Mouse (Mus musculus) heart, postnatal 25 days (tissue): ENCODE measurements at regions not wholly inside any gene's neighbourhood (a gene's known extent, or its start where the extent isn't known, plus 50 kb on each side); places are given as distances from the start of the nearest gene placed in this dataset.
A peak's percentile ranks its signal among the peaks of the same experiment; 100 is the strongest.

Experiments
- DNase-seq: peaks from one replicate; pipeline ENCODE4 v3.0.0; 2022; ENCODE audit warnings: low spot score
- intact Hi-C: fragments of 180-260 bp; cut with DNase I; formaldehyde crosslinking; loops from one replicate; pipeline ENCODE4 v1.15.1; 2025

- intact Hi-C loops: no loop called here
Measured at GRCm38 (mm10) chr11:79881812-79882211, 80.4 kb downstream of the Utp6 start.

GRCm38 (mm10) chr11:79878091-79878490, 84.1 kb downstream of the Utp6 start:
- intact Hi-C loops: no loop called here
- peak; percentile 47 for DNase-seq

More at GRCm38 (mm10) chr11:79881812-79882211, 80.4 kb downstream of the Utp6 start:
- no peak for DNase-seq

GRCm38 (mm10) chr11:79877184-79877745, 84.9 kb downstream of the Utp6 start:
- no peak for DNase-seq
- intact Hi-C loops: no loop called here

GRCm38 (mm10) chr11:79871783-79872628, 90.2 kb downstream of the Utp6 start:
- intact Hi-C loops: no loop called here
- DNase-seq: no peak

- intact Hi-C loops: no loop called here
- no peak for DNase-seq
Measured at GRCm38 (mm10) chr11:79870189-79870588, 92.0 kb downstream of the Utp6 start.

- no peak for DNase-seq
- intact Hi-C loops: no loop called here
Measured at GRCm38 (mm10) chr11:79869009-79869408, 93.2 kb downstream of the Utp6 start.

- DNase-seq: no peak
- intact Hi-C loops: no loop called here
Measured at GRCm38 (mm10) chr11:79864836-79865235, 97.4 kb downstream of the Utp6 start.

GRCm38 (mm10) chr11:79863487-79864175, 98.6 kb downstream of the Utp6 start:
- intact Hi-C loops: no loop called here
- no peak for DNase-seq

- intact Hi-C loops: no loop called here
- no peak for DNase-seq
Measured at GRCm38 (mm10) chr11:79860611-79861067, 101.6 kb downstream of the Utp6 start.

- intact Hi-C loops: no loop called here
- no peak for DNase-seq
Measured at GRCm38 (mm10) chr11:79856376-79856775, 105.8 kb downstream of the Utp6 start.

GRCm38 (mm10) chr11:79849545-79849944, 112.6 kb downstream of the Utp6 start:
- intact Hi-C loops: no loop called here
- no peak for DNase-seq

- intact Hi-C loops: no loop called here
- DNase-seq: no peak
Measured at GRCm38 (mm10) chr11:79844436-79844835, 117.8 kb downstream of the Utp6 start.

- DNase-seq: no peak
- intact Hi-C loops: no loop called here
Measured at GRCm38 (mm10) chr11:79843021-79843420, 119.2 kb downstream of the Utp6 start.

- DNase-seq: no peak
- intact Hi-C loops: no loop called here
Measured at GRCm38 (mm10) chr11:79839973-79840372, 122.2 kb downstream of the Utp6 start.

- intact Hi-C loops: no loop called here
- no peak for DNase-seq
Measured at GRCm38 (mm10) chr11:79838051-79838450, 124.1 kb downstream of the Utp6 start.

GRCm38 (mm10) chr11:79837076-79837990, 124.9 kb downstream of the Utp6 start:
- intact Hi-C loops: no loop called here
- no peak for DNase-seq

- DNase-seq: no peak
- intact Hi-C loops: no loop called here
Measured at GRCm38 (mm10) chr11:79835873-79836272, 126.3 kb downstream of the Utp6 start.

- intact Hi-C loops: no loop called here
- DNase-seq: no peak
Measured at GRCm38 (mm10) chr11:79833817-79834216, 128.4 kb downstream of the Utp6 start.

GRCm38 (mm10) chr11:79831591-79832320, 130.4 kb downstream of the Utp6 start:
- DNase-seq: peak; percentile 51

More at GRCm38 (mm10) chr11:79831591-79832320, 130.4 kb downstream of the Utp6 start:
- intact Hi-C loops: no loop called here
